Mouse (Mus musculus): ENCODE data around the gene Dock4. TPM values are rescaled to one million over a fixed set of nuclear protein-coding genes. Genes with fewer than 3 reads are reported as not detected.

Dock4 gene
- polyA plus RNA-seq, 1 experiment from 2014 or later, result 1.8 TPM

DNA sequence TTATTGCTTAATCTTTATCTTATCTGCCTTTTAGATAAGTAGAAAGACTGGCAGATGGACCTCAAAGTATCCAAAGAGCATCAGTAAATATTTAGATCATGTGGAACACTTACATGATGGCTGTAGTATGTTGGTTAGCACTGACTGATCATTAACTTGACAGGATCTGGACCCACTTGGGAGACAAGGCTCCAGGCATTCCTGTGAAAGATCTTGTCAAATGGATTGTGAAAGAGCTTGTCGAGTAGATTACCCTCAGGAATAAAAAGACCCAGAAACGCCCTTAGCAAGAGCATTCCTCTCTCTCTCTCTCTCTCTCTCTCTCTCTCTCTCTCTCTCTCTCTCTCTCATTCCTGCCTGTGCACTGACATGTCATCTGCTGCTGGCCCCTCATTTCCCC is 367.7 kb downstream of the Dock4 start:
- no peaks in the 10 kb centered on the region for H3K36me3 ChIP-seq (ENCODE audit: control insufficient read depth, insufficient read depth)
- H3K4me2 ChIP-seq (replicated peaks; ENCODE audit: low read depth), result no peak overlapping the region
- H3K27me3 ChIP-seq (replicated peaks; ENCODE audit: control insufficient read depth, insufficient read depth, low read length), result no peaks in the 10 kb centered on the region
- no peaks in the 10 kb centered on the region for H3K9me3 ChIP-seq (ENCODE audit: control insufficient read depth)
- 26% methylated on average over 2 of the region's 2 CpGs for WGBS
- H3K9ac ChIP-seq (ENCODE audit: low read depth, low read length), result no peak overlapping the region
- no peak for ATAC-seq
- no peaks in the 10 kb centered on the region for H3K4me1 ChIP-seq (replicated peaks; ENCODE audit: control insufficient read depth, insufficient read depth, low read length)
- no peak overlapping the region for H3K4me3 ChIP-seq (ENCODE audit: low read depth, low read length)
- TF ChIP-seq CTCF (IDR thresholded peaks at IDR 0.05; ENCODE audit: low read depth), result no peak
- H3K27ac ChIP-seq (ENCODE audit: low read depth, low read length), result no peak overlapping the region

DNA sequence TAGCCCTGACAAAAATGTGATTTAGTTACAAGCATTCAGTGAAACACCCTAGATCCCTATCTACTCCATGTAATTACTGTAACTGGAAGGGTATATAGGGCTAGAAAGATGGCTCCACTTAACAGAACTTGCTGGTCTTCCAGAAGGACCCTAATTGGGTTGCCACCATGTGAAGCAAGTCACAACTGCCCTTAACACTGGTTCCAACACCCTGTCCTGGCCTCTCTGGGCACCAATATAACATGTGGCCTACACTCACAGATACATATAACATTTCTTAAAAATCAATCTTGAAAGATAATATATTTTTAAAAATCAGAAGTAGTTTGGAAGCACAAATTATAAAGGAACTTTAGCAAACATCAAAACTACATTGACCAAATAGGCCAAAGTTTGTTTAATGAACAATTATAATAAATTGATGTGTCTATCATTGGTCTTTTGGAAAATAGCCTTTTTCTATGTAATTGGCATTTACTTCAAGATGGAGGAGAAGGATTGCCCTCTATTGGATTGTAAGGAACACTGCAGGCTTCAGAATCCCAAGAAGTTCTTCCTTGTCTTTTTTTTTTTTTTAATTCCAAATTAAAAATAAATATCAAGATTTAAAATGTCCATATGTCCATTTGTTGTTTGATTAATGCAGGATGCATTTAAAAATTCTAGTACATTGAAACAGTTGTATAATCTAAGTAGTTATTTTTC is 369.1 kb downstream of the Dock4 start:
- peak; percentile 69 for TF ChIP-seq CTCF (IDR thresholded peaks at IDR 0.05; ENCODE audit: low read depth)
- no peaks in the 10 kb centered on the region for H3K36me3 ChIP-seq (ENCODE audit: control insufficient read depth, insufficient read depth)
- H3K4me1 ChIP-seq (replicated peaks; ENCODE audit: control insufficient read depth, insufficient read depth, low read length), result no peaks in the 10 kb centered on the region
- H3K27me3 ChIP-seq (replicated peaks; ENCODE audit: control insufficient read depth, insufficient read depth, low read length), result no peaks in the 10 kb centered on the region
- no peaks in the 10 kb centered on the region for H3K9me3 ChIP-seq (ENCODE audit: control insufficient read depth)
- H3K9ac ChIP-seq (ENCODE audit: low read depth, low read length), result no peak overlapping the region
- no peak overlapping the region for H3K4me3 ChIP-seq (ENCODE audit: low read depth, low read length)
- no peak overlapping the region for H3K4me2 ChIP-seq (replicated peaks; ENCODE audit: low read depth)
- no peak overlapping the region for H3K27ac ChIP-seq (ENCODE audit: low read depth, low read length)
- ATAC-seq, result no peak

DNA sequence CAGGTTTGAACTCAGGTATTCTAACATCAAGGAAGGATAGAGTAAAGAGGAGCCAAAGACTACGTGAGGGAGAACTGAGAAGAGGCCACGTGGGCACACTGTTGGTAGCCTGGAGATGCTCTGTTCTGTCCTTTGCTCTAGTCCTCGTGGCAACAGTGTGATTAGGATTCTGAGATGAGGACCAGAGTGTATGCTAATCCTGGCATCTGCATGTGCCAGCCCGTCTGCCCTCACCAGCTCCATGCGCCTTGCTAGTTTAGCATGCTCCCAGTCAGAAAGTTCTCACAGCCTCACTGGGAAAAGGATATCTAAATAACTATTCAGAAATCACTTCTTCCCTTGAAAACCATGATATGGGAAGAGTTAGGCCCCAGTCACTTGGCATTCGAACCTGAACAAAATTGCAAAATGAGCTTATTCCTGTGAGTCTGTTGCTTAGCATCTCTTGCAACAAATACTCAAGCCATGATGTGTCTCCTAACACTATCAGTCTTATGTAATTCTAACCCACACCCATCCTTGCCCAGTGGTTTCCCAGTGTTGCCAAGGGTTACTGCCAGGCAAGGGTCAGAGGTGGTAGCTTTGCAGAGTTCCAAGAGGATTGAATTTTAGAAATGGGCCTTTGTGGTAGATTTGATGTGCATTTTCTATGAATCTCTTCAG is 372.4 kb downstream of the Dock4 start:
- no peak for TF ChIP-seq CTCF (IDR thresholded peaks at IDR 0.05; ENCODE audit: low read depth)
- Histone ChIP-seq H3K9ac (ENCODE audit: low read depth, low read length) (no peak overlapping the region), H3K4me2 (replicated peaks; ENCODE audit: low read depth) (no peak overlapping the region), H3K4me3 (ENCODE audit: low read depth, low read length) (no peak overlapping the region), H3K27me3 (replicated peaks; ENCODE audit: control insufficient read depth, insufficient read depth, low read length) (no peaks in the 10 kb centered on the region), H3K27ac (ENCODE audit: low read depth, low read length) (no peak overlapping the region), H3K4me1 (replicated peaks; ENCODE audit: control insufficient read depth, insufficient read depth, low read length) (no peaks in the 10 kb centered on the region), H3K9me3 (ENCODE audit: control insufficient read depth) (no peaks in the 10 kb centered on the region), H3K36me3 (ENCODE audit: control insufficient read depth, insufficient read depth) (no peaks in the 10 kb centered on the region)
- WGBS, result 85% methylated on average over 6 of the region's 6 CpGs
- ATAC-seq, result no peak

DNA sequence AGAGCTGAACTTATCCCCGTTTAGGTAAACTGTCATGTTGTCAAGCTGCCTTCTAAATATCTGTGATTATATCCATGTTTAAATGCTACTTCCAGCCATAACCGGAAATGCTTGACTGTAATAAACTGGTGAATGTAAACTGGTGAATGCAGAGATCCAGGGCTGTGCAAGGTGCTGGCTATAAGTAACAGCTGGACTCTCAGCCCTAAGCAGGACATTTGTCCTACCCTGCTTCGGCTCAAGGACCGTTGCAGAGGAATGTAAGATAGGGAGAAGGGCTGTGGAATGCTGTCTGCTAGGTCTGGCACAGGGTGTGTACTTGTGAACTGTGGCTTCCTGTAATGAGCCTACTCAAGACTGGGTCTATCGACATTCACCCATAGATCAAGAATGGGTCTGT is 377.9 kb downstream of the Dock4 start:
- 55% methylated on average over 5 of the region's 5 CpGs for WGBS
- Histone ChIP-seq H3K4me3 (ENCODE audit: low read depth, low read length) (no peak overlapping the region), H3K36me3 (ENCODE audit: control insufficient read depth, insufficient read depth) (no peaks in the 10 kb centered on the region), H3K9me3 (ENCODE audit: control insufficient read depth) (no peaks in the 10 kb centered on the region), H3K27ac (ENCODE audit: low read depth, low read length) (no peak overlapping the region), H3K9ac (ENCODE audit: low read depth, low read length) (no peak overlapping the region), H3K4me2 (replicated peaks; ENCODE audit: low read depth) (no peak overlapping the region), H3K27me3 (replicated peaks; ENCODE audit: control insufficient read depth, insufficient read depth, low read length) (no peaks in the 10 kb centered on the region), H3K4me1 (replicated peaks; ENCODE audit: control insufficient read depth, insufficient read depth, low read length) (no peaks in the 10 kb centered on the region)
- ATAC-seq, result no peak
- TF ChIP-seq CTCF (IDR thresholded peaks at IDR 0.05; ENCODE audit: low read depth), result no peak

DNA sequence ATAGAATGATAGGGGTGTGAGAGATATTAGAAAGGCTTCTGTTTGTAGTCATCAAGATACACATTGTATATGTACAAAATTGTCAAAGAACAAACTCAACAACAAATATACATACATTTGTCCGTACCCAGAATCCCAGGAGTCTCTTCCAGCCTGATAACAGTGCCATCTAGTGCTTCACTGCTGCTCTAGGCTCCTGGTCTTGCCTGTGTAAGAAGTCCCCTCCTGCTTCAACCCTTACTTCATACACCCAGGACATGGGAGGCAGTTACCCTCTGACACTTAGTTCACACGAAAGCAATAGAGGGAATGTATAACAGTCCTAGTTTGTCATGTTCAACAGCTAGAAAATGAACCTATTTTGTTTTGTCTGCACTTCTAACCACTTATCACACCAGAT is 378.5 kb downstream of the Dock4 start:
- Histone ChIP-seq H3K27me3 (replicated peaks; ENCODE audit: control insufficient read depth, insufficient read depth, low read length) (no peaks in the 10 kb centered on the region), H3K9me3 (ENCODE audit: control insufficient read depth) (no peaks in the 10 kb centered on the region), H3K9ac (ENCODE audit: low read depth, low read length) (no peak overlapping the region), H3K27ac (ENCODE audit: low read depth, low read length) (no peak overlapping the region), H3K4me1 (replicated peaks; ENCODE audit: control insufficient read depth, insufficient read depth, low read length) (no peaks in the 10 kb centered on the region), H3K4me2 (replicated peaks; ENCODE audit: low read depth) (no peak overlapping the region), H3K4me3 (ENCODE audit: low read depth, low read length) (no peak overlapping the region), H3K36me3 (ENCODE audit: control insufficient read depth, insufficient read depth) (no peaks in the 10 kb centered on the region)
- no peak for ATAC-seq
- WGBS, result 89% methylated on average over 2 of the region's 2 CpGs
- peak; percentile 47 for TF ChIP-seq CTCF (IDR thresholded peaks at IDR 0.05; ENCODE audit: low read depth)

DNA sequence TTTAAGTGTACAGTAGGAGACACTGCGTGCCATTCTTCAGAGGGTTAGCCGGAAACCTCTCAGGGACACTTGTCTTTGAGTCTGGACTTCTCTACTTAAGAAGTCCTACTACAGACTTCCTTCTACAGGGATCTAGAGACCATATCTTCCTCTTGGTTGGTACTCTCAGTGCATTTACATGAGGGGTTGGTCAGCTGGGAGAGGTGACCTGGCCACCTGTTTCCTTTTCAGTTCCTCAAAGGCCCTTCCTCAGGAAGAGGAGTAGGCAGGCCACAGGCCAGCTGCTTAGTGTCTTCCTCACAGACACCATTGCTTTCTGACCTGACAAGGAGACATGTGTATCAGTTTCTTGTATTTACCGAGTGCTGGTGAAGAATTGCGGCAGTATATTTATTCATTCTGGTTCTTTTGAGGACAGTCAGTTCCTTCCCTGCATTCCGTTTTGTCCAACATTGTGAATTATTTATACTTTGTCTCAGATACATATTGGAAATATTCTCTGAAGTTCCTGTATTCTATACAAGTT is 380.2 kb downstream of the Dock4 start:
- Histone ChIP-seq H3K27me3 (replicated peaks; ENCODE audit: control insufficient read depth, insufficient read depth, low read length) (no peaks in the 10 kb centered on the region), H3K27ac (ENCODE audit: low read depth, low read length) (no peak overlapping the region), H3K9me3 (ENCODE audit: control insufficient read depth) (no peaks in the 10 kb centered on the region), H3K36me3 (ENCODE audit: control insufficient read depth, insufficient read depth) (no peaks in the 10 kb centered on the region), H3K4me1 (replicated peaks; ENCODE audit: control insufficient read depth, insufficient read depth, low read length) (no peaks in the 10 kb centered on the region), H3K9ac (ENCODE audit: low read depth, low read length) (no peak overlapping the region), H3K4me2 (replicated peaks; ENCODE audit: low read depth) (no peak overlapping the region), H3K4me3 (ENCODE audit: low read depth, low read length) (no peak overlapping the region)
- ATAC-seq, result no peak
- TF ChIP-seq CTCF (IDR thresholded peaks at IDR 0.05; ENCODE audit: low read depth), result no peak
- 65% methylated on average over 5 of the region's 5 CpGs for WGBS
